Comparison of ENCODE assay signal across 26 mouse cellular contexts in genomic region chr1:137648832-137649231, GRCm38 (mm10).
"Had no signal": no experiment of that assay in that cellular context is flagged by ENCODE, and none has a peak within 500 bp of the region (broad histone marks: within the 10 kb centered on the region; RNA-seq: fewer than 3 reads in every experiment).

No protein-coding gene starts in this region.

- H3K27ac ChIP-seq: heart, adult 2 months; heart, embryonic 13.5 days; hindbrain, embryonic 13.5 days; hindbrain, embryonic 15.5 days; hindbrain, postnatal 0 days; kidney, embryonic 15.5 days; limb, embryonic 12.5 days; liver, embryonic 13.5 days had no signal

- DNase-seq: gastrocnemius, postnatal 14 days; gastrocnemius, postnatal 36 days; heart, adult 11 months; heart, adult 2 months; heart, postnatal 14 days; heart, postnatal 36 days; kidney, adult 11 months; kidney, adult 2 months; kidney, adult 9 months; kidney, postnatal 14 days; kidney, postnatal 36 days; layer of hippocampus, adult 9-11 months; layer of hippocampus, postnatal 36 days; left cerebral cortex, postnatal 4 days; liver; liver, embryonic 13.5 days had no signal

- ATAC-seq: hindbrain, postnatal 0 days; intestine, embryonic 16.5 days had no signal

- H3K4me3 ChIP-seq: heart, adult 2 months; heart, embryonic 13.5 days; heart, embryonic 15.5 days; hindbrain, embryonic 13.5 days; hindbrain, embryonic 15.5 days; kidney, embryonic 15.5 days; limb, embryonic 12.5 days; liver, embryonic 13.5 days had no signal

- H3K36me3 ChIP-seq: heart, embryonic 13.5 days; heart, embryonic 15.5 days; hindbrain, embryonic 13.5 days; hindbrain, embryonic 15.5 days; kidney, embryonic 15.5 days; limb, embryonic 12.5 days; liver, embryonic 13.5 days had no signal

- H3K9ac ChIP-seq: heart, embryonic 13.5 days; heart, embryonic 15.5 days; hindbrain, embryonic 13.5 days; hindbrain, embryonic 15.5 days; kidney, embryonic 15.5 days; limb, embryonic 12.5 days; liver, embryonic 13.5 days had no signal

- H3K27me3 ChIP-seq: heart, embryonic 13.5 days; heart, embryonic 15.5 days; hindbrain, embryonic 13.5 days; hindbrain, embryonic 15.5 days; kidney, embryonic 15.5 days; limb, embryonic 12.5 days; liver, embryonic 13.5 days had no signal

- H3K4me1 ChIP-seq: hindbrain, embryonic 15.5 days; liver, embryonic 13.5 days had no signal

- H3K4me2 ChIP-seq: heart, embryonic 11.5 days; heart, embryonic 13.5 days; heart, embryonic 15.5 days; hindbrain, embryonic 13.5 days; hindbrain, embryonic 15.5 days; kidney, embryonic 15.5 days; limb, embryonic 12.5 days; liver, embryonic 11.5 days; liver, embryonic 13.5 days had no signal

- H3K9me3 ChIP-seq: heart, embryonic 13.5 days; heart, embryonic 15.5 days; hindbrain, embryonic 13.5 days; hindbrain, embryonic 15.5 days; kidney, embryonic 15.5 days; limb, embryonic 12.5 days; liver, embryonic 13.5 days had no signal
